Mouse (Mus musculus) midbrain, postnatal 0 days (tissue): Measurements from ENCODE around the gene Med28. TPM values are rescaled to one million over a fixed set of nuclear protein-coding genes. Genes with fewer than 3 reads are reported as not detected.

Source experiments
- ATAC-seq: fragments of 200-750 bp; cut with Nextera tagmentation; 2 replicates; pipeline ENCODE4 v1.8.0; 2017; ENCODE audit warnings: moderate number of reproducible peaks, mild to moderate bottlenecking, moderate TSS enrichment, moderate library complexity; ENCODE audit not compliant: low FRiP score
- DNase-seq: peaks from one replicate; pipeline ENCODE4 v3.0.0-alpha.2; 2015; ENCODE audit warnings: low spot score
- H3K27ac ChIP-seq: fragments of 300-500 bp; sonication (generic); 2 replicates; pipeline ENCODE4 v1.5.1; 2014; ENCODE audit warnings: low read depth, mild to moderate bottlenecking, low read length, mixed read lengths
- H3K27me3 ChIP-seq: fragments of 300-500 bp; sonication (generic); 2 replicates; pipeline ENCODE4 v1.6.1; 2014; ENCODE audit warnings: low read length, control low read depth, mixed read lengths; ENCODE audit not compliant: insufficient read depth
- H3K36me3 ChIP-seq: fragments of 300-500 bp; sonication (generic); 2 replicates; pipeline ENCODE4 v1.6.1; 2014; ENCODE audit warnings: low read length, control low read depth, mixed read lengths; ENCODE audit not compliant: insufficient read depth
- H3K4me1 ChIP-seq: fragments of 300-500 bp; sonication (generic); 2 replicates; pipeline ENCODE4 v1.6.1; 2014; ENCODE audit warnings: mild to moderate bottlenecking, control low read depth, antibody characterized with exemption, low read length, mixed read lengths; ENCODE audit not compliant: insufficient read depth
- H3K4me2 ChIP-seq: fragments of 300-500 bp; sonication (generic); 2 replicates; pipeline ENCODE4 v1.6.1; 2014; ENCODE audit warnings: low read depth, mild to moderate bottlenecking, low read length, mixed read lengths; ENCODE audit not compliant: poor library complexity, severe bottlenecking
- H3K4me3 ChIP-seq: fragments of 300-500 bp; sonication (generic); 2 replicates; pipeline ENCODE4 v1.5.1; 2014; ENCODE audit warnings: low read depth, mild to moderate bottlenecking, low read length, moderate library complexity
- H3K9ac ChIP-seq: fragments of 300-500 bp; sonication (generic); replicated peaks from 2 replicates; pipeline ENCODE4 v1.6.1; 2014; ENCODE audit warnings: mild to moderate bottlenecking, low read length, moderate library complexity, mixed read lengths; ENCODE audit not compliant: poor library complexity, severe bottlenecking
- H3K9me3 ChIP-seq: fragments of 300-500 bp; sonication (generic); 2 replicates; pipeline ENCODE4 v1.6.1; 2016; ENCODE audit warnings: low read length, control low read depth
- CTCF ChIP-seq: IDR thresholded peaks from 2 replicates; pipeline ENCODE4 v1.5.1; 2016; ENCODE audit warnings: antibody characterized with exemption, mild to moderate bottlenecking
- WGBS: fragments of 180-500 bp; shearing (Covaris S2); extraction: QIAGEN DNeasy Blood & Tissue Kit; methylation state at CpG from one replicate; pipeline ENCODE4 v1.1.7; 2014; 5-methylcytosine and 5-hydroxymethylcytosine counted together
- polyA plus RNA-seq: library from polyadenylated mRNA; unstranded; fragments of >200 nt; fragmentation: Nextera tagmentation; extraction: Ambion mirVana; gene quantifications from 2 replicates; pipeline ENCODE4 v1.2.1, GENCODE M21; 2015
- total RNA-seq: library from RNA; depleted of rRNA; stranded (reverse); fragments of >200 nt; gene quantifications from 2 replicates; pipeline ENCODE4 v1.2.3, GENCODE M21; 2014

The Med28 gene
- total and polyA plus RNA-seq, 2 experiments from 2014 or later: 45.6 to 253 TPM

DNA sequence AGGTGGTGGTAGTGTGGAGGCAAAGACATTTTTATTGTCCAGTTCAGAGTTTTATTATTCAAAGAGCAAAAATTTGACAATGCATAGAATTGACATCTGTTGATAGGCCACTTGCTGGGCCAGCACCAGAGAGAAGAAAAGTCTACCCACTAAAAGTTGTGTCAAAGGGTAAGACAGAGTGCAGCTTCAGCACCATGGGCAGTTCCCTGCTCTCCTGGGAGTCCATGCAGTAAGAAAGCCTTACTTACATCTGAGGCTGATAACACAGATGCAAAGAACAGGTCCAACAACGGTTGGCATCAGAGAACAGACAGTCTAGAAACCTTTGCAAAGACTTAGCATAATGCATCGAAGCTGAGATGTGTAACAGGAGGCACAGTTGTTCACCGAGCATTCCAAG, 9.7 kb downstream of the Med28 start:
- TF ChIP-seq CTCF: no peak
- DNase-seq (no peak), ATAC-seq (no peak)
- H3K4me2 ChIP-seq: no peak overlapping the region
- no peaks in the 10 kb centered on the region for H3K27me3 ChIP-seq
- no peaks in the 10 kb centered on the region for H3K4me1 ChIP-seq
- peaks cover 55% of the 10 kb centered on the region for H3K36me3 ChIP-seq
- H3K9me3 ChIP-seq: no peaks in the 10 kb centered on the region
- WGBS: 91% methylated on average over 3 of the region's 3 CpGs
- H3K27ac ChIP-seq: no peak overlapping the region
- no peak overlapping the region for H3K4me3 ChIP-seq
- H3K9ac ChIP-seq: no peak overlapping the region

DNA sequence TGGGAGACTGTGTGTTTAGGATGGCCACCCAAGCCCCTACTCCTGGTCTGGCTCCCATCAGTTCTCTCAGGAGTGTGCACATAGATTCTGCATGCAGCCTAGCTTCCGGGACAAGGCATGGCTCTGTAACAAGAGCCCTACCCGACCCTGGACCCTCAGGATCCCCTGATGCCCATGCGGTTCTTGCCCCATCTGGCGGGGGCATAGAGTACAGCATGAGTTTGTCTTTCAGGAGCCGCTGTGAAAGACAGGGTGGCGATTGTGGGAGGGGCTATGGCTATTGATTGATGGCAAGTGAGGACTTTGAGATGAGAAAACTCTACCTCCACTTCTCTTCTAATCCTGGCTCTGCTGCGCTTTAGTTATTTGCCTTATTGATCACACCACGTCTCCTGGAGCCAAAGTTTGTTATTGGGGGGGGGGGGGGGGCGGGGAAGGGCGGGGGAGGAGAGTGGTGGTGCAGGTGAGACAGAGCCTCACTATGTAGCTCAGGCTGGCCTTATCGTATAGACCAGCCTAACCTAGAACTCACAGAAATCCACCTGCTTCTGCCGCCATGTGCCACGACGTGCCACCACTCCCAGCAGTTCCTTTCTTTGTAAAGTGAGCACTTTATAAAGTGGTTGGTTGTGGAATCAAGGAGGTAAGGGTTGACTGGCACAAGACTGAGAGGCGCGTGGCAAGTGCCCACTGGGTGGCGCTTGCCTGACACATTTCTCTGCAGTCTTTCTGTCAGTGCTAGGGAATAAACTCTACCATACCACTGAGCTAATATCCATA, 14.5 kb downstream of the Med28 start:
- H3K4me1 ChIP-seq: no peaks in the 10 kb centered on the region
- ATAC-seq: peak; percentile 72

DNA sequence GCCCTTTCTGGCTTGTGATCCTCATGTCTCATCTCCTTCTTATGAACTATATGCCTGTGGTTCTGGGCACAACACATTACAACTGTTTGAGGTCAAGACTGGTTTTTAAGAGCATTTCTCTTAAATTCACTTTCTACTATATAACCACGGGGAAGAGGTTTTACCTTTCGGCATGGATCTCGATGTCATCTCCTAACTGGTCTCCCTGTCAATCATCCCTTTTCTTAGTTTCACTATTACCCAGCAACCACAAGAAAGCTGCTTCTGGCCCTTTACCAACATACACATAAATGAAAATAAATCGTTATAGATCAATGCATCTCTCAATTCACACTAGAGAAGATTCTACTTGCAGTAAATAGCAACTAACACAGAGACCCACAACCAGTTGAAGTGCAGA, 15.1 kb downstream of the Med28 start:
- no peaks in the 10 kb centered on the region; the same call in 1 of the 2 replicates for H3K27me3 ChIP-seq
- WGBS: 76% methylated on average over 4 of the region's 4 CpGs
- H3K4me3 ChIP-seq: no peak overlapping the region
- no peak overlapping the region for H3K27ac ChIP-seq
- H3K9me3 ChIP-seq: no peaks in the 10 kb centered on the region
- no peak for ATAC-seq
- peaks cover 12% of the 10 kb centered on the region; the same call in 1 of the 2 replicates for H3K36me3 ChIP-seq
- no peak overlapping the region for H3K9ac ChIP-seq
- no peaks in the 10 kb centered on the region for H3K4me1 ChIP-seq
- H3K4me2 ChIP-seq: no peak overlapping the region
- TF ChIP-seq CTCF: no peak
- DNase-seq: no peak

More for the DNA sequence above, 14.5 kb downstream of the Med28 start:
- H3K27ac ChIP-seq: no peak overlapping the region
- peaks cover 15% of the 10 kb centered on the region; the same call in 1 of the 2 replicates for H3K36me3 ChIP-seq
- 7% methylated on average over 17 of the region's 17 CpGs for WGBS
- peak; percentile 69 for DNase-seq
- no peak overlapping the region for H3K4me2 ChIP-seq
- no peaks in the 10 kb centered on the region for H3K9me3 ChIP-seq
- H3K4me3 ChIP-seq: no peak overlapping the region
- no peak overlapping the region for H3K9ac ChIP-seq
- TF ChIP-seq CTCF: peak; percentile 78
- H3K27me3 ChIP-seq: no peaks in the 10 kb centered on the region; the same call in 1 of the 2 replicates

DNA sequence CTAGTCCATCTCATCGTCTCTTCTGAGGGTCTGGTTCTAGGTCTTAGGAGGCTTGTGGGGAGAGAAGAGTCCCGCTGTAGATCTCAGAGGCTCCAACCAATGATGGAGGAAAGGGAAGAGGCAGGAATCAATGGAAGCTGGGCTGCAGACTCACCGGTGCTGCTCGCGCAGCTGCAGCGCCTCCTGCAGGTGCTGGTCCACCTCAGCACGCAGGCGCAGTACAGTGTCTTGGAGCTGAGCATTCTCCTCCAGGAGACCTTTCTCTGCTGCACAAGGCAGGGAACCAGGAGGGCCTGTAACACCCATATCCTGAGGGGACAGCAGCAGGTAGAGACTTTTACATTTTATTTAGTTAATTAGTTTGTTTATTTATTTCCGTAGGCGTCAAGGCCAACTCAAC, 19.5 kb downstream of the Med28 start:
- H3K27me3 ChIP-seq: no peaks in the 10 kb centered on the region; the same call in 1 of the 2 replicates
- H3K9ac ChIP-seq: no peak overlapping the region
- 59% methylated on average over 10 of the region's 10 CpGs for WGBS
- no peak for ATAC-seq
- no peaks in the 10 kb centered on the region for H3K36me3 ChIP-seq
- peak; percentile 41; the same call in 1 of the 2 replicates for TF ChIP-seq CTCF
- DNase-seq: no peak
- H3K4me1 ChIP-seq: no peaks in the 10 kb centered on the region
- H3K4me3 ChIP-seq: no peak overlapping the region
- H3K9me3 ChIP-seq: no peaks in the 10 kb centered on the region
- H3K4me2 ChIP-seq: no peak overlapping the region
- no peak overlapping the region for H3K27ac ChIP-seq

DNA sequence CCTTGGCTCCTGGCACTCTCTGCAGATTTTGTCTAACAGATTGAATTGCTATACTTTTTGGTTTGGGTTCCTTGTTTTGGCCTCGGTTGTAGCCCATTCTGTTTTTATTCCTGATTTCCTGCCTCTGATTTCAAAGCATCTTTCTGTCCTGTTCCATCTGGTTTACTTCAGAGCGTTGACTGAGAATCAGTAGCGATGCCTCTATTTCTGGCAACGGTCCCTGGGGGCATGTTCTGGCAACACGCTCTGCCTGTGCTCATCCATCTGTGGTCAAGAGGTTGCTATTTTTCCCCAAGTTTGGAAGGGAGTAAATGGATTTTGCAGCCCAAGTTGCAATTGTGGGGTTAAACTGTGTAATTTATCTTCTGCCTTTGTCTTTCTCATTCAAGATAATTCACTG, 23.3 kb downstream of the Med28 start:
- Histone ChIP-seq H3K4me2 (no peak overlapping the region), H3K4me1 (no peaks in the 10 kb centered on the region), H3K27ac (no peak overlapping the region), H3K27me3 (no peaks in the 10 kb centered on the region; the same call in 1 of the 2 replicates), H3K36me3 (no peaks in the 10 kb centered on the region), H3K9ac (no peak overlapping the region), H3K4me3 (no peak overlapping the region), H3K9me3 (no peaks in the 10 kb centered on the region)
- ATAC-seq (no peak), DNase-seq (peak; percentile 39)
- no peak for TF ChIP-seq CTCF
- 71% methylated on average over 5 of the region's 5 CpGs for WGBS

DNA sequence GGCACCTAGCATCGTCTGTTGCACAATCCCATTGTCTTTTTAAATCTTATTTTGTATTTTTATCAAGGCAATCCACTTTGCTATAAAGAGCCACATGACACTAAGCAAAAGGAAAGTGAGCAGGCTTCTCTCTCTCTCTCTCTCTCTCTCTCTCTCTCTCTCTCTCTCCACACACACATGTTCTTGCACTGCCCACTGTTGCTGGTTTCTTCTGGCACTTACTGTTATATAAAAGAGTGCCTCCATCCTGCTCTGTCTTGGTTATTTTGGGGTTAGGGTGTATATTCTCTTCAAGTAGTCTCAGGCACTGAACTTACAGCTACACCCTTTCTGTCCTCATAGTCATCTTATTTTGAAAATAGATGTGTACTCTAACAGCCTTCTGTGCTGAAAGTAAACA, 29.6 kb downstream of the Med28 start:
- no peak for TF ChIP-seq CTCF

More for the DNA sequence above, 29.6 kb downstream of the Med28 start:
- WGBS: 92% methylated on average over 1 of the region's 1 CpGs
- Histone ChIP-seq H3K4me1 (no peaks in the 10 kb centered on the region), H3K9ac (no peak overlapping the region), H3K27ac (no peak overlapping the region), H3K4me3 (no peak overlapping the region), H3K36me3 (0 out of 2 replicates have a peak, but pooled peaks cover 3% of the 10 kb centered on the region), H3K4me2 (no peak overlapping the region), H3K9me3 (no peaks in the 10 kb centered on the region), H3K27me3 (no peaks in the 10 kb centered on the region)
- no peak for ATAC-seq
- no peak for DNase-seq
